Mouse (Mus musculus) liver, postnatal 0 days (tissue): ENCODE results near the gene Plekha6.

Source experiments
- CTCF ChIP-seq: sonication (generic); IDR thresholded peaks from 2 replicates; pipeline ENCODE4 v1.5.1; 2016; ENCODE audit warnings: antibody characterized with exemption, low read depth
- EP300 ChIP-seq: IDR thresholded peaks from 2 replicates; pipeline ENCODE4 v1.6.1; 2016; ENCODE audit warnings: antibody characterized with exemption, low read depth, mild to moderate bottlenecking

- TF ChIP-seq CTCF (no peak), EP300 (no peak)
Observed at GRCm38 (mm10) chr1:133219106-133219505, 55.1 kb downstream of the Plekha6 start.
